Mouse (Mus musculus): Measurements from ENCODE around the gene Kctd17. TPM values are rescaled to one million over a fixed set of nuclear protein-coding genes. Genes with fewer than 3 reads are reported as not detected.

Gene Kctd17
- total RNA-seq, 2 experiments from 2014 or later: 212 to 213 TPM

- DNase-seq: no peak
- intact Hi-C loops (cut with DNase I): no loop called here
Measured at GRCm38 (mm10) chr15:78478073-78478472, 49.7 kb downstream of the Kctd17 start.

- intact Hi-C loops (cut with DNase I): no loop called here
Measured at GRCm38 (mm10) chr15:78479470-78479869, 51.1 kb downstream of the Kctd17 start.

DNA sequence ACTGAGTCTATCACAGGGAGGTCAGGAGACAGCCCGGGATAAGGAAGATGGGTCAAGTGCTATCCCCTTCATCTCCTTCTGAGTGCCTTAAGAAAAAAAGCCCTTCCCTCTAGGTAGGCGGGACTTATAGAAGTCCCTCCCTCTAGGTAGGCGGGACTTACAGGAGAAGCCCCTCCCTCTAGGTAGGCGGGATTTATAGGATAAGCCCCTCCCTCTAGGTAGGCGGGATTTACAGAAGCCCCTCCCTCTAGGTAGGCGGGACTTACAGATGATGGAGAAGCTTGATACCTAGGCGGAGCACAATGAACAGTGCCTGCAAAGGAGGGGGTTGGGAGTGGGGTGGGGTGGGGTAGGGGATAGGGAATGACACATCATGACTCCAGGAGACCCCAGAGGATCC lies 51.7 kb downstream of the Kctd17 start:
- intact Hi-C loops (cut with DNase I): no loop called here
- DNase-seq: no peak

More at GRCm38 (mm10) chr15:78479470-78479869, 51.1 kb downstream of the Kctd17 start:
- no peak for DNase-seq

- no peak for DNase-seq
- intact Hi-C loops (cut with DNase I): no loop called here
Measured at GRCm38 (mm10) chr15:78480991-78481390, 52.6 kb downstream of the Kctd17 start.

- intact Hi-C loops (cut with DNase I): no loop called here
- no peak for DNase-seq
Measured at GRCm38 (mm10) chr15:78481448-78482000, 53.2 kb downstream of the Kctd17 start.

- intact Hi-C loops (cut with DNase I): no loop called here
- no peak for DNase-seq
Measured at GRCm38 (mm10) chr15:78482518-78482917, 54.2 kb downstream of the Kctd17 start.

GRCm38 (mm10) chr15:78483311-78483710 lies 54.9 kb downstream of the Kctd17 start:
- intact Hi-C loops (cut with DNase I): no loop called here
- no peak for DNase-seq

- intact Hi-C loops (cut with DNase I): no loop called here
- no peak for DNase-seq
Measured at GRCm38 (mm10) chr15:78486564-78486963, 58.2 kb downstream of the Kctd17 start.

GRCm38 (mm10) chr15:78487066-78487465 lies 58.7 kb downstream of the Kctd17 start:
- no peak for DNase-seq
- intact Hi-C loops (cut with DNase I): no loop called here

Other genes starting within 250 kb of the Kctd17 start
- gene Pvalb, start 222.2 kb upstream of the Kctd17 start, total RNA-seq (2021): under 1 TPM; 0.40 to 0.89 TPM
- gene Ncf4, start 183.8 kb upstream of the Kctd17 start, total RNA-seq (2021): 1 to 10 TPM in 1 of 2 experiments, under 1 TPM in 1; 0.81 to 1.5 TPM
- under 1 TPM; 0.46 TPM for gene Csf2rb2, start 122.8 kb upstream of the Kctd17 start, total RNA-seq (2021)
- 1 to 10 TPM; 1.3 to 2.4 TPM for gene Csf2rb, start 102.8 kb upstream of the Kctd17 start, total RNA-seq (2021)
- not detected for gene Tex33, start 32.7 kb upstream of the Kctd17 start, total RNA-seq (2021)
- 10 to 100 TPM; 29.2 to 30.4 TPM for gene Tst, start 22.7 kb upstream of the Kctd17 start, total RNA-seq (2021)
- gene Mpst, start 22.1 kb upstream of the Kctd17 start, total RNA-seq (2021): 10 to 100 TPM; 57.2 to 58.7 TPM
- not detected for gene Tmprss6, start 40.1 kb downstream of the Kctd17 start, total RNA-seq (2021)
- gene Il2rb, start 66.7 kb downstream of the Kctd17 start, total RNA-seq (2021): under 1 TPM in 1 of 2 experiments, not detected in 1; 0.08 TPM
- 10 to 100 TPM; 12.2 to 13.4 TPM for gene C1qtnf6, start 102.9 kb downstream of the Kctd17 start, total RNA-seq (2021)
- 1 to 10 TPM; 5.5 to 6.5 TPM for gene Sstr3, start 116.1 kb downstream of the Kctd17 start, total RNA-seq (2021)
- gene Rac2, start 144.2 kb downstream of the Kctd17 start, total RNA-seq (2021): 1 to 10 TPM; 1.4 to 4.2 TPM
- 1 to 10 TPM; 3.9 to 6.0 TPM for gene Cyth4, start 168.5 kb downstream of the Kctd17 start, total RNA-seq (2021)